Mouse (Mus musculus): ENCODE data around the gene Chrm3.

DNA sequence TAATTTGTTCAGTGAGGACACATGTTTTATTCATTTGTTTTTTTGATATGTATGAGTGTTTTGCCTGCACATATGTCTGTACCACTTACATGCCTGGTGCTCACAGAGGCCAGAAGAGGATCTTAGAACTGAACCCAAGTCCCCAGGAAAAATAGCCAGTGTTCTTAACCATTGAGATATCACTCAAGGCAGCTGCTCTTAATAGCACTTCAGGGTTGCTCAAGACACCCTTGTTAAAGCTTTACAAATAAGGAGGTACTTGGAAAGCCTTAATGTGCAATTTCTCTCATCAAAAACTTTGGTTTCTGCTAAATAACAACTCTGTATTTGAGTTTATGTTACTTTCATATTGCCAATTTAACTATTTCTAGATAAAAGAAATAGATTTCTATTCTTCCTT, 25.1 kb downstream of the Chrm3 start:
- TF ChIP-seq POLR2A (IDR thresholded peaks at IDR 0.05; ENCODE audit: insufficient read depth, low read depth, low read length) (no peak), EP300 (IDR thresholded peaks at IDR 0.05; ENCODE audit: insufficient read depth, low read depth, low read length) (no peak), CTCF (IDR thresholded peaks at IDR 0.05) (no peak)
